Mouse (Mus musculus): ENCODE data around the gene Ccdc102a. TPM values are rescaled to one million over a fixed set of nuclear protein-coding genes. Genes with fewer than 3 reads are reported as not detected.

Gene Ccdc102a
- polyA plus RNA-seq, 1 experiment from 2014 or later = 38.0 TPM

DNA sequence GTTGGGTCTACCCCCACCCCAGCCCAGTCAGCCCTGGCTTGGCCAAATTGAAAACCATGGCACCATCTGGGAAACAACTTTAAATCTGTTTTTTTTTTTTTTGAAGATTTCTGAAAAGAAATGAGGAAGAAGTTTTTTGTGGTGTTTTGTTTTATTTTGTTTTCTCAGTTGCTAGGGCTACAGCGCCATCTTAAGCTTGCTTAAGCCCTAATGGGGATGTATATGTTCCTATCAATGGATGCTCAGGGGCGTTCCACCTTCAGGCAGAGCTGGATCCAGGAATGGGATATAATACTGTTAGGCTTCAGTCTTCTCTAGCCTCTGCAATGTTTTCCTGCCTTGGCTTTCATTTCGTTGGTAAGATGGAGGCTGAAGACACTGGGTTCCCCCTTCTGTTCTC is 17.3 kb upstream of the Ccdc102a start:
- H3K9me3 ChIP-seq (ENCODE audit: control insufficient read depth, low read length) = no peaks in the 10 kb centered on the region
- DNase-seq (ENCODE audit: low spot score) = no peak
- no peaks in the 10 kb centered on the region for H3K27me3 ChIP-seq (ENCODE audit: control insufficient read depth, insufficient read depth, low read length)
- no peaks in the 10 kb centered on the region for H3K4me1 ChIP-seq (ENCODE audit: control insufficient read depth, insufficient read depth, low read length)
- no peak overlapping the region for H3K4me2 ChIP-seq (ENCODE audit: low read depth, severe bottlenecking)
- no peak overlapping the region for H3K4me3 ChIP-seq (ENCODE audit: low read depth, low read length)
- H3K9ac ChIP-seq (ENCODE audit: low read length) = no peak overlapping the region
- no peak for ATAC-seq (ENCODE audit: insufficient number of reproducible peaks, low FRiP score, low TSS enrichment, low read depth)
- no peak overlapping the region for H3K27ac ChIP-seq (replicated peaks; ENCODE audit: low read depth, low read length)
- H3K36me3 ChIP-seq (ENCODE audit: control insufficient read depth, insufficient read depth, low read length) = no peaks in the 10 kb centered on the region
- 84% methylated on average over 3 of the region's 3 CpGs for WGBS

DNA sequence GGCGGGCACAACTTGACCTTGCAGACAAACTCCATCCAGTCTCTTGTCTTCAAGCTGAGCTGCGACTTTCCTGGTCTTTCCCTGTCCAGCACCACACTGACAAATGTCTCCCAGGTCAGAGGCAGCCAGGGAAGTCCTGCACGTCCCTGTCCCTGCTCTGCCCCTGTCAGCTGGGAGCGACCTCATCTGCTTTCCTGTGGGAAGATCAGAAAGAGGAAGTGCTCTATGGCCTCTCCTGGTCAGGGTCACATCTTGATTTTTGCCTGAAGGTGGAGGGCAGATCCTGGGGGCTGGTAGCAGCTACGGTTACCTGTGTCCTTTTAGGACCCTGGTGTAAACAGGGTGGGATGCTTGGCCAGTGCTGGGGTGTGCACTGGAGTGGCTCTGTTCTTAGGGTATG is 16.0 kb upstream of the Ccdc102a start:
- DNase-seq (ENCODE audit: low spot score) (no peak), ATAC-seq (ENCODE audit: insufficient number of reproducible peaks, low FRiP score, low TSS enrichment, low read depth) (no peak; the same call in 1 of the 2 replicates)
- Histone ChIP-seq H3K4me1 (ENCODE audit: control insufficient read depth, insufficient read depth, low read length) (no peaks in the 10 kb centered on the region), H3K27ac (replicated peaks; ENCODE audit: low read depth, low read length) (no peak overlapping the region), H3K9ac (ENCODE audit: low read length) (no peak overlapping the region), H3K9me3 (ENCODE audit: control insufficient read depth, low read length) (no peaks in the 10 kb centered on the region), H3K27me3 (ENCODE audit: control insufficient read depth, insufficient read depth, low read length) (no peaks in the 10 kb centered on the region), H3K4me3 (ENCODE audit: low read depth, low read length) (no peak overlapping the region), H3K36me3 (ENCODE audit: control insufficient read depth, insufficient read depth, low read length) (no peaks in the 10 kb centered on the region), H3K4me2 (ENCODE audit: low read depth, severe bottlenecking) (no peak overlapping the region)
- 54% methylated on average over 5 of the region's 5 CpGs for WGBS

DNA sequence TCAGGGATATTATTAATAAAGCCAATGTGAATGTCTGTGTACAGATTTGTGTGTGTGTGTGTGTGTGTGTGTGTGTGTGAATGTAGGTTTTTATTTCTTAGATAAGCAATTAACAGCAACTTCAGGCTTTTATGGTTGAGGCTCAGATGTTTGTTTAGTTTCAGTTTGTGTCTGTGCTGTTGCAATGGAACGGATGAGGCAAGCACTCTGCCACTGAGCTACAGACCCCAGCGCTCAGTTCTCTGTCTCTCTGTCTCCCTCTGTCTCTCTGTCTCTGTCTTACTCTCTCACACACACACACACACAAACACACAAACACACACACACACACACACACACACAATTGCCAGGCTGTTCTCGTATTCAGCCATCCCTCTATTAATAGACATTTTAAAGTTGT is 10.3 kb upstream of the Ccdc102a start:
- no peaks in the 10 kb centered on the region for H3K27me3 ChIP-seq (ENCODE audit: control insufficient read depth, insufficient read depth, low read length)
- DNase-seq (ENCODE audit: low spot score) (no peak), ATAC-seq (ENCODE audit: insufficient number of reproducible peaks, low FRiP score, low TSS enrichment, low read depth) (no peak)
- no peak overlapping the region for H3K9ac ChIP-seq (ENCODE audit: low read length)
- H3K4me1 ChIP-seq (ENCODE audit: control insufficient read depth, insufficient read depth, low read length) = no peaks in the 10 kb centered on the region
- no peaks in the 10 kb centered on the region for H3K9me3 ChIP-seq (ENCODE audit: control insufficient read depth, low read length)
- no peak overlapping the region for H3K4me2 ChIP-seq (ENCODE audit: low read depth, severe bottlenecking)
- WGBS = 70% methylated on average over 3 of the region's 3 CpGs
- H3K27ac ChIP-seq (replicated peaks; ENCODE audit: low read depth, low read length) = no peak overlapping the region
- no peak overlapping the region for H3K4me3 ChIP-seq (ENCODE audit: low read depth, low read length)
- H3K36me3 ChIP-seq (ENCODE audit: control insufficient read depth, insufficient read depth, low read length) = no peaks in the 10 kb centered on the region

DNA sequence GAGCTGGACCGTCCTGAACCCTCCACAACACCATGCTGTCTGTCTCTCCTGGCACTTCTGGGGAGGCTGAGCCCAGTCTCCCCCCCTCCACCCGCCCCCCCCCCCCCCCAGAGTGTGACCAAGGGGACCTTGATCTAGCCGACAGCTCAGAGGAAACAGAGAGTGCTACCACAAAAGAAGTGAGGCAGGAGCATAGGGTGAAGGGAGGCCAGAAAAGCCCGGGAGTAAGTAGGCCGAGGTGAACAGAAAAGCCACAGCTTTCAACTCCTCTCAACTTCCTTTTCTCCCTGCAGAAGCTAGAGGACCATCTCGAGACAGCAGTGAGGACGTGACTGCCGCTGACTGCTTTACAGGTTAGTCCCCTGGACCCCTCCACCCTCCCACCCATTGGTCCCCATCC is 5.5 kb upstream of the Ccdc102a start, which contains the start of gene Adgrg5:
Gene Adgrg5 (plus strand): TSS at position 290 of the 400 bp plus-strand sequence.
- Histone ChIP-seq H3K9ac (ENCODE audit: low read length) (no peak within 1 kb of the TSS), H3K36me3 (ENCODE audit: control insufficient read depth, insufficient read depth, low read length) (no peaks in the 10 kb centered on the region), H3K27ac (replicated peaks; ENCODE audit: low read depth, low read length) (no peak within 1 kb of the TSS), H3K4me2 (ENCODE audit: low read depth, severe bottlenecking) (no peak within 1 kb of the TSS), H3K4me3 (ENCODE audit: low read depth, low read length) (no peak within 1 kb of the TSS), H3K27me3 (ENCODE audit: control insufficient read depth, insufficient read depth, low read length) (no peaks in the 10 kb centered on the region), H3K9me3 (ENCODE audit: control insufficient read depth, low read length) (no peaks in the 10 kb centered on the region), H3K4me1 (ENCODE audit: control insufficient read depth, insufficient read depth, low read length) (0 out of 2 replicates have a peak, but pooled peaks cover 2% of the 10 kb centered on the region)
- no peak for ATAC-seq (ENCODE audit: insufficient number of reproducible peaks, low FRiP score, low TSS enrichment, low read depth)
- DNase-seq (ENCODE audit: low spot score) = no peak
- 60% methylated on average over 8 of the region's 8 CpGs for WGBS

DNA sequence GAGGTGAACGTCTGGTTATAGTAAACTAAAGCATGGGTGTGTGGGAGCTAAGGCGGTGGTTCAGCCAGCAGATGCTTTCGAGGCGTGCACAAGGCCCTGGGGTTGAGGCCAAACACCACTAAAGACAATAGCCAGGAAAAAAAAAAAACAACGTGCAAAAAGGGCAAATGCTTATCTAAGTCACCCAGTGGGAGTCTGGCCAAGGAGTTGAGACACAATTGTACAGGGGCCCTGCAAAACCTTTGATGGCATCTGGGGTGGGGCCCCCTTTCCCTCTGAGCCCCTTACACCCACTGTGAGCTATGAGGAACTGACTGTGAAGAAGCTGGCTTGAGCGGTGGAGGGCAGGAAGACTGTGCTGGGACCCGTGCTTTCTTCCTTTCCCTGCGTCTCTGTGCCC is 4.7 kb upstream of the Ccdc102a start:
- Histone ChIP-seq H3K27ac (replicated peaks; ENCODE audit: low read depth, low read length) (no peak overlapping the region), H3K27me3 (ENCODE audit: control insufficient read depth, insufficient read depth, low read length) (no peaks in the 10 kb centered on the region), H3K4me1 (ENCODE audit: control insufficient read depth, insufficient read depth, low read length) (0 out of 2 replicates have a peak, but pooled peaks cover 2% of the 10 kb centered on the region), H3K9ac (ENCODE audit: low read length) (no peak overlapping the region), H3K4me2 (ENCODE audit: low read depth, severe bottlenecking) (no peak overlapping the region), H3K4me3 (ENCODE audit: low read depth, low read length) (no peak overlapping the region), H3K9me3 (ENCODE audit: control insufficient read depth, low read length) (no peaks in the 10 kb centered on the region), H3K36me3 (ENCODE audit: control insufficient read depth, insufficient read depth, low read length) (no peaks in the 10 kb centered on the region)
- ATAC-seq (ENCODE audit: insufficient number of reproducible peaks, low FRiP score, low TSS enrichment, low read depth) (no peak), DNase-seq (ENCODE audit: low spot score) (no peak)
- 34% methylated on average over 8 of the region's 8 CpGs for WGBS

DNA sequence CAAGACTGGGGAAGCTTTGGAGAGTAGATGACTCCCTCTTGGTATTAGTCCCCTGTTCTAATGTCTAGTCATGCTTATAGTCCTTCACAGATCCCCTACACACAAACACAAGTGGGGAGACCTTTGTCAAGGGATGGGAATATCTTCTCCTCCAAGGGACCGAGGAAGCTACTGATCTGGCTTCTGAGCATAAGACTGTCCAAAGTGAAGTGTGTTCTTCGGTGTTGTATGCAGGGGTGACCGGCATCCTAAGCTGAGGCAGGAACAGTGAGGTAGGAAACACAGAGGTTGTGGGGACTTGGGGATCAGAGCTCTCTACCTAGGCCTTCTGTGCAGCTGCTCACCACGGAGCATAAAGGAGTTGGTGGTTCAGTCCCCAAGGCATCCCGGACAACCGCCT is 4.3 kb upstream of the Ccdc102a start:
- no peaks in the 10 kb centered on the region for H3K36me3 ChIP-seq (ENCODE audit: control insufficient read depth, insufficient read depth, low read length)
- H3K9me3 ChIP-seq (ENCODE audit: control insufficient read depth, low read length) = no peaks in the 10 kb centered on the region
- no peak for ATAC-seq (ENCODE audit: insufficient number of reproducible peaks, low FRiP score, low TSS enrichment, low read depth)
- no peak overlapping the region for H3K27ac ChIP-seq (replicated peaks; ENCODE audit: low read depth, low read length)
- 59% methylated on average over 6 of the region's 6 CpGs for WGBS
- H3K4me3 ChIP-seq (ENCODE audit: low read depth, low read length) = no peak overlapping the region
- no peak overlapping the region for H3K4me2 ChIP-seq (ENCODE audit: low read depth, severe bottlenecking)
- no peak for DNase-seq (ENCODE audit: low spot score)
- no peaks in the 10 kb centered on the region for H3K27me3 ChIP-seq (ENCODE audit: control insufficient read depth, insufficient read depth, low read length)
- H3K4me1 ChIP-seq (ENCODE audit: control insufficient read depth, insufficient read depth, low read length) = 0 out of 2 replicates have a peak, but pooled peaks cover 2% of the 10 kb centered on the region
- no peak overlapping the region for H3K9ac ChIP-seq (ENCODE audit: low read length)

DNA sequence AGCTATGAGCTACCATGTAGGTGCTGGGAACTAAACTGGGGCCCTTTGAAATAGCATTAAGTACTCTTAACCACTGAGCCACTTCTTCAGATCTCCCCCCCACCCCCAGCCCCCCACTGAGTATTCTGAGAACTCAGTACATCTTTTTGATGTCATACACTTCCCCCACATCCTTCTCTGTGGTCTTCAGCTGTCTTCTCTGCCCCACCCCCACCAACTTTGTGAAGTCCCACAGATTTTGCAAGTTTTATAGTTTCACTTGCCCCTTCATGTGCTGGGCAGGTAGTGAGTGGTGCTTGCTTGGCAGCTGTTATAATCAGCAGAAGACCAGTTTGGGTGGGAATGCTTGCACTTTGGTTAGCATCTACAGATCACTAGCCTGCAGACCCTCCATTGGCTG is 1.4 kb upstream of the Ccdc102a start:
- no peak overlapping the region for H3K27ac ChIP-seq (replicated peaks; ENCODE audit: low read depth, low read length)
- H3K4me2 ChIP-seq (ENCODE audit: low read depth, severe bottlenecking) = no peak overlapping the region
- no peak overlapping the region for H3K9ac ChIP-seq (ENCODE audit: low read length)
- H3K27me3 ChIP-seq (ENCODE audit: control insufficient read depth, insufficient read depth, low read length) = no peaks in the 10 kb centered on the region
- DNase-seq (ENCODE audit: low spot score) (no peak), ATAC-seq (ENCODE audit: insufficient number of reproducible peaks, low FRiP score, low TSS enrichment, low read depth) (no peak)
- H3K36me3 ChIP-seq (ENCODE audit: control insufficient read depth, insufficient read depth, low read length) = no peaks in the 10 kb centered on the region
- H3K9me3 ChIP-seq (ENCODE audit: control insufficient read depth, low read length) = no peaks in the 10 kb centered on the region
- no peak overlapping the region for H3K4me3 ChIP-seq (ENCODE audit: low read depth, low read length)
- peaks cover 26% of the 10 kb centered on the region for H3K4me1 ChIP-seq (ENCODE audit: control insufficient read depth, insufficient read depth, low read length)

DNA sequence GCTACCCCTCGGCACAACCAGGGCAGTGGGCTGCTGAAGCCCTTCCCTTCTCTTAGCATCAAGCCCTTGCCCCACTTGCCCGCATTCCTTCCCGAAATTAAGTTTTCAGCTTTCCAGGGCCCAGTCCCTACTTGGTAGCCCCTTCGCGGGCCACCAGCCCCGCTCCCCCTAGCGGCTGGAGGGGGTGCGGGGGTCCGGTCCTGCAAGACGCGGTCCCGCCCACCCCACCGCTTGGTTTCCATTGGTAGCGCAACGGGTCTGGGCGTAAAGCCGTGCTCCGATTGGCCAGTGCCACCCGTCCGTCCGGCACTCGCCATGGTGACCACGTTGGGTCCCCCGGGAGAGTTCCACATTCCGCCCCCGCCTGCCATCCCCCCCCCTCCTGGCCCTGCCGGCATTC is 546 bp downstream of the Ccdc102a start:
- WGBS = under 1% methylated on average over 27 of the region's 27 CpGs
- Histone ChIP-seq H3K4me2 (ENCODE audit: low read depth, severe bottlenecking) (peak overlapping the region; percentile 47), H3K27ac (replicated peaks; ENCODE audit: low read depth, low read length) (peak overlapping the region; percentile 81), H3K27me3 (ENCODE audit: control insufficient read depth, insufficient read depth, low read length) (0 out of 2 replicates have a peak, but pooled peaks cover 4% of the 10 kb centered on the region), H3K9me3 (ENCODE audit: control insufficient read depth, low read length) (no peaks in the 10 kb centered on the region), H3K4me3 (ENCODE audit: low read depth, low read length) (peak overlapping the region; percentile 84), H3K36me3 (ENCODE audit: control insufficient read depth, insufficient read depth, low read length) (no peaks in the 10 kb centered on the region; the same call in 1 of the 2 replicates), H3K9ac (ENCODE audit: low read length) (peak overlapping the region; percentile 94), H3K4me1 (ENCODE audit: control insufficient read depth, insufficient read depth, low read length) (peaks cover 32% of the 10 kb centered on the region)
- DNase-seq (ENCODE audit: low spot score) = peak; percentile 98
- ATAC-seq (ENCODE audit: insufficient number of reproducible peaks, low FRiP score, low TSS enrichment, low read depth) = peak; percentile 91

DNA sequence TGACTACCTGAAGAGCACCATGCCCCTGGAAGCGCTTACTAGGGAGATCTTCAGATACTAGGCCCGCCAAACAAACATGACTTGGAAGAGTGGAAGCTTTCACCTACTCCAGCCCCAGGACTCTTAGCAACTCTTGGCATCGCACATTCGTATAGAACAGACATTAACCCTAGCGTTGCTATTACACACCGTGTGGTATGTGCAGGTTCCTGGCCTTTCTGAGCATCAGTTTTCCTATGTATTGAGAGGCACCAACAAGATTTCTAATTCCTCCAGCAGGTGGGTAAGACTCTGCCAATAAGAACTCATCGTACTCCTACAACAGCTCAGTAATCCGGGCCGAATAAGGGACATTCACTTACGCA is 956 bp downstream of the Ccdc102a start:
- Histone ChIP-seq H3K4me3 (ENCODE audit: low read depth, low read length) (peak overlapping the region; percentile 84), H3K27me3 (ENCODE audit: control insufficient read depth, insufficient read depth, low read length) (0 out of 2 replicates have a peak, but pooled peaks cover 4% of the 10 kb centered on the region), H3K4me2 (ENCODE audit: low read depth, severe bottlenecking) (peak overlapping the region; percentile 47), H3K9ac (ENCODE audit: low read length) (peak overlapping the region; percentile 94), H3K27ac (replicated peaks; ENCODE audit: low read depth, low read length) (peak overlapping the region; percentile 26; the same call in 1 of the 2 replicates), H3K4me1 (ENCODE audit: control insufficient read depth, insufficient read depth, low read length) (peaks cover 33% of the 10 kb centered on the region), H3K9me3 (ENCODE audit: control insufficient read depth, low read length) (no peaks in the 10 kb centered on the region), H3K36me3 (ENCODE audit: control insufficient read depth, insufficient read depth, low read length) (no peaks in the 10 kb centered on the region; the same call in 1 of the 2 replicates)
- 10% methylated on average over 10 of the region's 10 CpGs for WGBS
- peak; percentile 26; the same call in 1 of the 2 replicates for ATAC-seq (ENCODE audit: insufficient number of reproducible peaks, low FRiP score, low TSS enrichment, low read depth)
- DNase-seq (ENCODE audit: low spot score) = no peak
